ENCODE assay signal across 8 mouse cellular contexts in the genomic region with DNA sequence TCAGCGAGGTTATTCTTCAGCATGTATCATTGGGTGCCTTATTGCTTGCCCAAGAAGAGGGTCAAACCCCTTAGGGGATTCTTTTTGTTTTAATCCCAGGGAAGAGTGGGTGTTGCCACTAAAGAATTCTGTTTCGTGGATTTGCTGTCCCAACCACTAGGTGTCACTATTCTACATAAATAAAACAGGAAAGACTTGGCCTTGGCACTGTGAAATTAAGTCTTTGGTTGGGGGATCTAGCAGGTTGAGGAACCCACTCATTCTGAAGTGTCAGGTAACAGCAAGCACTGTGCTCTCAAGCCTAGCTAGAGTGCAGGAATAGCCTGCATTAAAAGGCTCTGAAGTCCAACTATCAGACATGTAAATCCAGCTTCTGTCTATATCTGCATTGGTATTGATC.
A peak's percentile ranks its signal among the peaks of the same experiment; 100 is the strongest.
DNase-seq lines count a peak whose midpoint lies in the region; TF ChIP-seq lines count a peak whose summit lies in the region.
"Had no signal": no experiment of that assay in that cellular context is flagged by ENCODE, and none has a peak within 500 bp of the region (broad histone marks: within the 10 kb centered on the region; RNA-seq: fewer than 3 reads in every experiment).

No protein-coding gene starts in this region.

- TF ChIP-seq CTCF in layer of hippocampus, adult 2 months (conservative IDR thresholded peaks at IDR 0.05), result peak; percentile 83

- no peak overlapping the region for H3K4me3 ChIP-seq in layer of hippocampus, adult 2 months
- H3K4me3 ChIP-seq: myocyte had no signal

- DNase-seq in left cerebral cortex, adult 11 months (ENCODE audit: low spot score), result peak; percentile 29
- DNase-seq in left cerebral cortex, postnatal 4 days, result no peak
- DNase-seq in NIH3T3 (ENCODE audit: low read depth), result peak; percentile 43
- DNase-seq in cerebellum, postnatal 14 days, result peak; percentile 51 to 66
- peak; percentile 35 to 37 for DNase-seq in layer of hippocampus, adult 2 months (ENCODE audit: low spot score in 2 of 2)
- DNase-seq in adrenal gland, adult 2 months, result no peak
- no peak for DNase-seq in right cerebral cortex, postnatal 14 days

- no peak overlapping the region for H3K27ac ChIP-seq in layer of hippocampus, adult 2 months

- intact Hi-C loops in left cerebral cortex, postnatal 4 days (cut with DNase I), result loop anchor here (5.0 kb wide), 2 partner anchors 1053 to 1263 kb away; no protein-coding TSS in a partner anchor

Comparison
In these comparisons a context has a peak if more than half of its experiments do, and no peak if none do; other contexts are left out.
1. DNase-seq: peak in left cerebral cortex, adult 11 months (single experiment), NIH3T3 (single experiment), cerebellum, postnatal 14 days (2 of 2) and layer of hippocampus, adult 2 months (2 of 2); none in left cerebral cortex, postnatal 4 days (single experiment), adrenal gland, adult 2 months (single experiment) and right cerebral cortex, postnatal 14 days (single experiment).